Mouse (Mus musculus) megakaryocyte, embryonic 14.5 days (primary cell): ENCODE measurements around the gene Ahcyl2.

ENCODE experiments used
- FLI1 ChIP-seq: IDR thresholded peaks from 2 replicates; pipeline ENCODE4 v1.6.1; 2012; ENCODE audit warnings: low read length, inconsistent platforms, mixed read lengths
- GATA1 ChIP-seq: IDR thresholded peaks from 3 replicates; pipeline ENCODE4 v1.6.1; 2012; ENCODE audit warnings: mixed read lengths, low read length, inconsistent platforms, borderline replicate concordance

- TF ChIP-seq FLI1 (no peak), GATA1 (no peak)
Observed at GRCm38 (mm10) chr6:29805381-29805780, 37.6 kb downstream of the Ahcyl2 start.
